Mouse (Mus musculus) kidney, embryonic 15.5 days (tissue): Measurements from ENCODE around the gene Cryl1. TPM values are rescaled to one million over a fixed set of nuclear protein-coding genes. Genes with fewer than 3 reads are reported as not detected.

ENCODE experiments used
- ATAC-seq: fragments of 200-750 bp; cut with Nextera tagmentation; replicated peaks from 2 replicates; pipeline ENCODE4 v1.8.0; 2017; ENCODE audit warnings: moderate TSS enrichment; ENCODE audit not compliant: low FRiP score
- H3K27ac ChIP-seq: fragments of 300-500 bp; sonication (generic); 2 replicates; pipeline ENCODE4 v1.5.1; 2015; ENCODE audit warnings: mild to moderate bottlenecking, inconsistent platforms
- H3K27me3 ChIP-seq: fragments of 300-500 bp; sonication (generic); 2 replicates; pipeline ENCODE4 v1.6.1; 2015; ENCODE audit warnings: inconsistent platforms
- H3K36me3 ChIP-seq: fragments of 300-500 bp; sonication (generic); 2 replicates; pipeline ENCODE4 v1.6.1; 2015; ENCODE audit warnings: inconsistent platforms
- H3K4me1 ChIP-seq: fragments of 300-500 bp; sonication (generic); 2 replicates; pipeline ENCODE4 v1.6.1; 2015; ENCODE audit warnings: inconsistent platforms
- H3K4me2 ChIP-seq: fragments of 300-500 bp; sonication (generic); 2 replicates; pipeline ENCODE4 v1.6.1; 2015; ENCODE audit warnings: moderate library complexity, mild to moderate bottlenecking, inconsistent platforms
- H3K4me3 ChIP-seq: fragments of 300-500 bp; sonication (generic); replicated peaks from 2 replicates; pipeline ENCODE4 v1.5.1; 2015; ENCODE audit warnings: mild to moderate bottlenecking, inconsistent platforms
- H3K9ac ChIP-seq: fragments of 300-500 bp; sonication (generic); 2 replicates; pipeline ENCODE4 v1.6.1; 2015; ENCODE audit warnings: mild to moderate bottlenecking, inconsistent platforms
- H3K9me3 ChIP-seq: fragments of 300-500 bp; sonication (generic); replicated peaks from 2 replicates; pipeline ENCODE4 v1.6.1; 2016; ENCODE audit warnings: inconsistent platforms
- WGBS: fragments of 180-500 bp; shearing (Covaris S2); methylation state at CpG from one replicate; pipeline ENCODE4 v1.1.7; 2015; ENCODE audit warnings: mixed read lengths; 5-methylcytosine and 5-hydroxymethylcytosine counted together
- polyA plus RNA-seq: library from polyadenylated mRNA; unstranded; fragments of >200 nt; fragmentation: Nextera tagmentation; extraction: Ambion mirVana; gene quantifications from 2 replicates; pipeline ENCODE4 v1.2.1, GENCODE M21; 2015

Gene Cryl1
- polyA plus RNA-seq, 1 experiment from 2014 or later, result 26.9 TPM

GRCm38 (mm10) chr14:57397221-57397620, 1.1 kb downstream of the Cryl1 start:
- no peak for ATAC-seq

GRCm38 (mm10) chr14:57395470-57395869, 2.9 kb downstream of the Cryl1 start:
- ATAC-seq, result no peak
- peaks cover 11% of the 10 kb centered on the region for H3K4me1 ChIP-seq
- no peaks in the 10 kb centered on the region for H3K36me3 ChIP-seq
- no peak overlapping the region for H3K4me2 ChIP-seq
- no peak overlapping the region for H3K9ac ChIP-seq
- H3K9me3 ChIP-seq, result no peaks in the 10 kb centered on the region
- 69% methylated on average over 2 of the region's 2 CpGs for WGBS
- H3K27me3 ChIP-seq, result 0 out of 2 replicates have a peak, but pooled peaks cover 11% of the 10 kb centered on the region
- no peak overlapping the region for H3K4me3 ChIP-seq
- H3K27ac ChIP-seq, result no peak overlapping the region

More at GRCm38 (mm10) chr14:57397221-57397620, 1.1 kb downstream of the Cryl1 start:
- 0 out of 2 replicates have a peak, but pooled peaks cover 11% of the 10 kb centered on the region for H3K27me3 ChIP-seq
- no peak overlapping the region for H3K9ac ChIP-seq
- no peak overlapping the region for H3K4me3 ChIP-seq
- no peaks in the 10 kb centered on the region for H3K9me3 ChIP-seq
- H3K4me2 ChIP-seq, result peak overlapping the region; percentile 95; the same call in 1 of the 2 replicates
- WGBS, result 83% methylated on average over 5 of the region's 5 CpGs
- H3K27ac ChIP-seq, result no peak overlapping the region
- no peaks in the 10 kb centered on the region for H3K36me3 ChIP-seq
- H3K4me1 ChIP-seq, result peaks cover 11% of the 10 kb centered on the region

- no peak overlapping the region for H3K4me3 ChIP-seq
- 67% methylated on average over 5 of the region's 5 CpGs for WGBS
- 0 out of 2 replicates have a peak, but pooled peaks have one; percentile 22 for ATAC-seq
- 0 out of 2 replicates have a peak, but pooled peaks cover 7% of the 10 kb centered on the region for H3K27me3 ChIP-seq
- H3K36me3 ChIP-seq, result no peaks in the 10 kb centered on the region
- no peak overlapping the region for H3K9ac ChIP-seq
- peaks cover under 1% of the 10 kb centered on the region; the same call in 1 of the 2 replicates for H3K4me1 ChIP-seq
- H3K4me2 ChIP-seq, result no peak overlapping the region
- H3K9me3 ChIP-seq, result no peaks in the 10 kb centered on the region
- H3K27ac ChIP-seq, result no peak overlapping the region
These were observed 6.1 kb downstream of the Cryl1 start for GRCm38 (mm10) chr14:57392278-57392677.

GRCm38 (mm10) chr14:57391621-57392020, 6.7 kb downstream of the Cryl1 start:
- Histone ChIP-seq H3K9ac (no peak overlapping the region), H3K4me3 (no peak overlapping the region), H3K36me3 (no peaks in the 10 kb centered on the region), H3K4me2 (no peak overlapping the region), H3K27ac (no peak overlapping the region), H3K27me3 (0 out of 2 replicates have a peak, but pooled peaks cover 2% of the 10 kb centered on the region), H3K4me1 (peaks cover 7% of the 10 kb centered on the region), H3K9me3 (no peaks in the 10 kb centered on the region)
- no peak for ATAC-seq
- 82% methylated on average over 4 of the region's 4 CpGs for WGBS

GRCm38 (mm10) chr14:57386758-57387561, 11.4 kb downstream of the Cryl1 start:
- Histone ChIP-seq H3K27ac (0 out of 2 replicates have a peak overlapping the region, but pooled peaks have one; percentile 27), H3K4me3 (no peak overlapping the region), H3K4me1 (peaks cover 9% of the 10 kb centered on the region), H3K9ac (no peak overlapping the region), H3K9me3 (no peaks in the 10 kb centered on the region), H3K36me3 (no peaks in the 10 kb centered on the region), H3K27me3 (no peaks in the 10 kb centered on the region), H3K4me2 (no peak overlapping the region)
- WGBS, result 47% methylated on average over 14 of the region's 14 CpGs
- ATAC-seq, result no peak

- H3K4me3 ChIP-seq, result no peak overlapping the region
- no peaks in the 10 kb centered on the region for H3K36me3 ChIP-seq
- H3K9ac ChIP-seq, result no peak overlapping the region
- H3K27ac ChIP-seq, result no peak overlapping the region
- no peaks in the 10 kb centered on the region for H3K9me3 ChIP-seq
- no peak overlapping the region for H3K4me2 ChIP-seq
- H3K4me1 ChIP-seq, result peaks cover 9% of the 10 kb centered on the region
- ATAC-seq, result no peak
- whole genome bisulfite sequencing, result 64% methylated on average over 5 of the region's 5 CpGs
- no peaks in the 10 kb centered on the region for H3K27me3 ChIP-seq
These were observed 12.7 kb downstream of the Cryl1 start for GRCm38 (mm10) chr14:57385667-57386066.

GRCm38 (mm10) chr14:57377531-57377930, 20.8 kb downstream of the Cryl1 start:
- Histone ChIP-seq H3K27ac (no peak overlapping the region), H3K9ac (no peak overlapping the region), H3K9me3 (no peaks in the 10 kb centered on the region), H3K27me3 (no peaks in the 10 kb centered on the region), H3K36me3 (no peaks in the 10 kb centered on the region), H3K4me1 (no peaks in the 10 kb centered on the region), H3K4me2 (no peak overlapping the region), H3K4me3 (no peak overlapping the region)
- 62% methylated on average over 5 of the region's 5 CpGs for WGBS
- no peak for ATAC-seq

GRCm38 (mm10) chr14:57376956-57377355, 21.4 kb downstream of the Cryl1 start:
- Histone ChIP-seq H3K4me1 (no peaks in the 10 kb centered on the region), H3K9me3 (no peaks in the 10 kb centered on the region), H3K4me3 (no peak overlapping the region), H3K4me2 (no peak overlapping the region), H3K27me3 (no peaks in the 10 kb centered on the region), H3K36me3 (no peaks in the 10 kb centered on the region), H3K27ac (no peak overlapping the region), H3K9ac (no peak overlapping the region)
- 82% methylated on average over 9 of the region's 9 CpGs for WGBS
- ATAC-seq, result peak; percentile 60; the same call in 1 of the 2 replicates

- Histone ChIP-seq H3K9me3 (no peaks in the 10 kb centered on the region), H3K27ac (no peak overlapping the region), H3K36me3 (no peaks in the 10 kb centered on the region), H3K4me1 (no peaks in the 10 kb centered on the region), H3K27me3 (no peaks in the 10 kb centered on the region), H3K9ac (no peak overlapping the region), H3K4me3 (no peak overlapping the region), H3K4me2 (no peak overlapping the region)
- 74% methylated on average over 8 of the region's 8 CpGs for WGBS
- no peak for ATAC-seq
These were observed 22.3 kb downstream of the Cryl1 start for GRCm38 (mm10) chr14:57376016-57376415.

- ATAC-seq, result no peak
- no peak overlapping the region for H3K9ac ChIP-seq
- 74% methylated on average over 9 of the region's 9 CpGs for WGBS
- H3K27ac ChIP-seq, result no peak overlapping the region
- H3K4me1 ChIP-seq, result no peaks in the 10 kb centered on the region
- no peak overlapping the region for H3K4me2 ChIP-seq
- no peaks in the 10 kb centered on the region for H3K27me3 ChIP-seq
- H3K4me3 ChIP-seq, result no peak overlapping the region
- no peaks in the 10 kb centered on the region for H3K9me3 ChIP-seq
- no peaks in the 10 kb centered on the region for H3K36me3 ChIP-seq
These were observed 23.1 kb downstream of the Cryl1 start for GRCm38 (mm10) chr14:57375205-57375604.

- Histone ChIP-seq H3K4me3 (no peak overlapping the region), H3K9ac (no peak overlapping the region), H3K27me3 (no peaks in the 10 kb centered on the region), H3K36me3 (no peaks in the 10 kb centered on the region), H3K4me1 (no peaks in the 10 kb centered on the region), H3K4me2 (no peak overlapping the region), H3K9me3 (no peaks in the 10 kb centered on the region), H3K27ac (no peak overlapping the region)
- no peak for ATAC-seq
- WGBS, result 42% methylated on average over 8 of the region's 8 CpGs
These were observed 25.8 kb downstream of the Cryl1 start for GRCm38 (mm10) chr14:57372348-57373102.

- ATAC-seq, result no peak
- Histone ChIP-seq H3K27ac (no peak overlapping the region), H3K4me1 (peaks cover 9% of the 10 kb centered on the region; the same call in 1 of the 2 replicates), H3K4me3 (no peak overlapping the region), H3K9ac (no peak overlapping the region), H3K36me3 (no peaks in the 10 kb centered on the region), H3K9me3 (no peaks in the 10 kb centered on the region), H3K27me3 (no peaks in the 10 kb centered on the region), H3K4me2 (no peak overlapping the region)
- WGBS, result 42% methylated on average over 4 of the region's 4 CpGs
These were observed 31.0 kb downstream of the Cryl1 start for GRCm38 (mm10) chr14:57367327-57367726.
